ENCODE assay signal across 10 mouse cellular contexts in the genomic region with DNA sequence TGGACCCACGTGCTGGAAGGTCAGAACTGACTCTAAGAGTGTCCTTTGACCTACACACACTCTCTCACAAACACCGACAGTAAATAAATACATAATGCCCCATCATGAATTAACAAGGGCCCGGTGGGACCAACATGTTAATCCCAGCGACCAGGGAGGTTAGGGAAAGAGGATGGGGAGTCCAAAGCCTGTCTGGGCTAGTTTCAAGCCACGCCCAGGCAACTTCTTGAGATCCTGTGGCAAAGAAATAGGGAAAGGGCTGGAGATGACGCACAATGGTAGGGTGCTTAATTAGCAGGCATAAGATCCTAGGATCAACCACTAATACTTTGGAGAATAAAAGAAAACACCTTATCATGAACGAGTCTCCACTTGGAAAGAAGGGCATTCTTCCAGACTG. TPM values are rescaled to one million over a fixed set of nuclear protein-coding genes. Genes with fewer than 3 reads are reported as not detected.
DNase-seq lines count a peak whose midpoint lies in the region; ATAC-seq and TF ChIP-seq lines count a peak whose summit lies in the region.
"Had no signal": no experiment of that assay in that cellular context is flagged by ENCODE, and none has a peak within 500 bp of the region (broad histone marks: within the 10 kb centered on the region; RNA-seq: fewer than 3 reads in every experiment).

No protein-coding gene starts in this region.

- peak overlapping the region; percentile 45 for H3K4me2 ChIP-seq in kidney, embryonic 15.5 days
- H3K4me2 ChIP-seq in embryonic facial prominence, embryonic 12.5 days (replicated peaks), result peak overlapping the region; percentile 42
- H3K4me2 ChIP-seq in limb, embryonic 11.5 days (ENCODE audit: low read depth, severe bottlenecking), result peak overlapping the region; percentile 30; the same call in 1 of the 2 replicates
- H3K4me2 ChIP-seq in neural tube, embryonic 13.5 days, result peak overlapping the region; percentile 41

- no peak overlapping the region for H3K27ac ChIP-seq in kidney, embryonic 15.5 days
- H3K27ac ChIP-seq in kidney, adult 2 months (ENCODE audit: insufficient read depth, low read depth, low read length), result no peak overlapping the region
- no peak overlapping the region for H3K27ac ChIP-seq in embryonic facial prominence, embryonic 12.5 days
- H3K27ac ChIP-seq in limb, embryonic 11.5 days (replicated peaks; ENCODE audit: low read depth, low read length), result no peak overlapping the region
- no peak overlapping the region for H3K27ac ChIP-seq in neural tube, embryonic 13.5 days (replicated peaks)

- TF ChIP-seq CTCF in kidney, adult 2 months (conservative IDR thresholded peaks at IDR 0.05; ENCODE audit: insufficient read depth, insufficient read length, low read depth, low read length), result no peak

- peaks cover 13% of the 10 kb centered on the region for H3K4me1 ChIP-seq in kidney, embryonic 15.5 days
- H3K4me1 ChIP-seq in kidney, adult 2 months (ENCODE audit: control insufficient read depth, insufficient read depth, low read length), result no peaks in the 10 kb centered on the region; the same call in 1 of the 2 replicates
- H3K4me1 ChIP-seq in embryonic facial prominence, embryonic 12.5 days, result peaks cover 7% of the 10 kb centered on the region
- peaks cover 3% of the 10 kb centered on the region; the same call in 1 of the 2 replicates for H3K4me1 ChIP-seq in limb, embryonic 11.5 days (ENCODE audit: control insufficient read depth, insufficient read depth, low read length)
- H3K4me1 ChIP-seq in neural tube, embryonic 13.5 days (replicated peaks), result peaks cover 15% of the 10 kb centered on the region

- H3K4me3 ChIP-seq in kidney, embryonic 15.5 days (replicated peaks), result peak overlapping the region; percentile 21
- H3K4me3 ChIP-seq in kidney, adult 2 months (ENCODE audit: insufficient read depth, low read depth, low read length), result no peak overlapping the region
- H3K4me3 ChIP-seq in embryonic facial prominence, embryonic 12.5 days, result 0 out of 2 replicates have a peak overlapping the region, but pooled peaks have one; percentile 9
- H3K4me3 ChIP-seq in limb, embryonic 11.5 days (ENCODE audit: low read depth, low read length), result no peak overlapping the region; the same call in 1 of the 2 replicates
- peak overlapping the region; percentile 12; the same call in 1 of the 2 replicates for H3K4me3 ChIP-seq in neural tube, embryonic 13.5 days

- no peak for ATAC-seq in kidney, embryonic 15.5 days (replicated peaks; ENCODE audit: low FRiP score)
- ATAC-seq in embryonic facial prominence, embryonic 12.5 days (ENCODE audit: insufficient number of reproducible peaks, insufficient read depth, low FRiP score, low TSS enrichment), result no peak
- ATAC-seq in limb, embryonic 11.5 days (ENCODE audit: insufficient number of reproducible peaks, low FRiP score, low TSS enrichment, low read depth), result no peak
- ATAC-seq in neural tube, embryonic 13.5 days (ENCODE audit: low read depth), result no peak

- 80% methylated on average over 7 of the region's 7 CpGs for WGBS in kidney, embryonic 15.5 days
- WGBS in kidney, adult 2 months, result 60% methylated on average over 7 of the region's 7 CpGs
- WGBS in embryonic facial prominence, embryonic 12.5 days, result 75% methylated on average over 7 of the region's 7 CpGs
- WGBS in limb, embryonic 11.5 days, result 80% methylated on average over 7 of the region's 7 CpGs
- WGBS in neural tube, embryonic 13.5 days, result 83% methylated on average over 7 of the region's 7 CpGs

- H3K9ac ChIP-seq in kidney, embryonic 15.5 days, result 0 out of 2 replicates have a peak overlapping the region, but pooled peaks have one; percentile 26
- no peak overlapping the region for H3K9ac ChIP-seq in embryonic facial prominence, embryonic 12.5 days
- no peak overlapping the region for H3K9ac ChIP-seq in limb, embryonic 11.5 days (ENCODE audit: low read length)
- H3K9ac ChIP-seq in neural tube, embryonic 13.5 days, result peak overlapping the region; percentile 0

- TF ChIP-seq POLR2A in kidney, adult 2 months (IDR thresholded peaks at IDR 0.05; ENCODE audit: low read depth, low read length), result no peak

- H3K36me3 ChIP-seq in kidney, embryonic 15.5 days, result peaks cover 44% of the 10 kb centered on the region
- H3K36me3 ChIP-seq in kidney, adult 2 months (ENCODE audit: control insufficient read depth, insufficient read depth, low read length), result no peaks in the 10 kb centered on the region
- H3K36me3 ChIP-seq in embryonic facial prominence, embryonic 12.5 days, result peaks cover 36% of the 10 kb centered on the region
- peaks cover 16% of the 10 kb centered on the region for H3K36me3 ChIP-seq in limb, embryonic 11.5 days (ENCODE audit: control insufficient read depth, insufficient read depth, low read length)
- H3K36me3 ChIP-seq in neural tube, embryonic 13.5 days, result peaks cover 41% of the 10 kb centered on the region

- no peaks in the 10 kb centered on the region for H3K9me3 ChIP-seq in kidney, embryonic 15.5 days (replicated peaks)
- no peaks in the 10 kb centered on the region for H3K9me3 ChIP-seq in embryonic facial prominence, embryonic 12.5 days
- no peaks in the 10 kb centered on the region for H3K9me3 ChIP-seq in limb, embryonic 11.5 days (ENCODE audit: control insufficient read depth, low read length)
- no peaks in the 10 kb centered on the region for H3K9me3 ChIP-seq in neural tube, embryonic 13.5 days

- DNase-seq in kidney, adult 2 months, result no peak
- DNase-seq in limb, embryonic 11.5 days (ENCODE audit: low spot score), result no peak
- no peak for DNase-seq in cerebellum, postnatal 4 days (ENCODE audit: low spot score in 2 of 2)
- no peak for DNase-seq in layer of hippocampus, postnatal 36 days
- no peak for DNase-seq in urinary bladder, postnatal 10 days (ENCODE audit: low spot score)
- DNase-seq: cerebellum, postnatal 25 days had no signal

- H3K27me3 ChIP-seq in kidney, embryonic 15.5 days, result no peaks in the 10 kb centered on the region
- no peaks in the 10 kb centered on the region for H3K27me3 ChIP-seq in kidney, adult 2 months (replicated peaks; ENCODE audit: control insufficient read depth, insufficient read depth, low read length)
- H3K27me3 ChIP-seq in embryonic facial prominence, embryonic 12.5 days, result no peaks in the 10 kb centered on the region
- no peaks in the 10 kb centered on the region for H3K27me3 ChIP-seq in limb, embryonic 11.5 days (ENCODE audit: control insufficient read depth, insufficient read depth, low read length)
- no peaks in the 10 kb centered on the region for H3K27me3 ChIP-seq in neural tube, embryonic 13.5 days

RNA-seq across cellular contexts. Expression of a gene that starts 2.5 kb away (rescaled TPM):
- 42.0 and 47.0 TPM in 2 replicates for polyA plus RNA-seq in kidney, embryonic 15.5 days (2015; fragmentation: Nextera tagmentation; extraction: Ambion mirVana)
- polyA plus RNA-seq in kidney, adult 2 months (2012; rRNA removed), result 6.7 and 7.3 TPM in 2 replicates
- polyA plus RNA-seq in embryonic facial prominence, embryonic 12.5 days (2016; fragmentation: Nextera tagmentation; extraction: Ambion mirVana), result 59.8 and 60.6 TPM in 2 replicates
- polyA plus RNA-seq in limb, embryonic 11.5 days (2014; fragmentation: Nextera tagmentation; extraction: Ambion mirVana), result 48.8 and 55.2 TPM in 2 replicates
- 52.7 and 63.8 TPM in 2 replicates for polyA plus RNA-seq in neural tube, embryonic 13.5 days (2015; fragmentation: Nextera tagmentation; extraction: Ambion mirVana)
- 10 to 100 TPM; 14.2 to 15.2 TPM for total RNA-seq in layer of hippocampus, postnatal 36 days (2021)

RNA-seq across cellular contexts. Expression of a gene that starts 4.3 kb away (rescaled TPM):
- 66.9 and 67.5 TPM in 2 replicates for polyA plus RNA-seq in kidney, embryonic 15.5 days (2015; fragmentation: Nextera tagmentation; extraction: Ambion mirVana)
- 41.5 and 45.3 TPM in 2 replicates for polyA plus RNA-seq in kidney, adult 2 months (2012; rRNA removed)
- 84.6 and 86.8 TPM in 2 replicates for polyA plus RNA-seq in embryonic facial prominence, embryonic 12.5 days (2016; fragmentation: Nextera tagmentation; extraction: Ambion mirVana)
- polyA plus RNA-seq in limb, embryonic 11.5 days (2014; fragmentation: Nextera tagmentation; extraction: Ambion mirVana), result 73.4 and 77.6 TPM in 2 replicates
- 61.4 and 64.1 TPM in 2 replicates for polyA plus RNA-seq in neural tube, embryonic 13.5 days (2015; fragmentation: Nextera tagmentation; extraction: Ambion mirVana)
- total RNA-seq in layer of hippocampus, postnatal 36 days (2021), result 10 to 100 TPM; 42.2 to 42.3 TPM

RNA-seq across cellular contexts. Expression of a gene that starts 9.8 kb away (rescaled TPM):
- 283 and 294 TPM in 2 replicates for polyA plus RNA-seq in kidney, embryonic 15.5 days (2015; fragmentation: Nextera tagmentation; extraction: Ambion mirVana)
- 34.5 and 61.6 TPM in 2 replicates for polyA plus RNA-seq in kidney, adult 2 months (2012; rRNA removed)
- polyA plus RNA-seq in embryonic facial prominence, embryonic 12.5 days (2016; fragmentation: Nextera tagmentation; extraction: Ambion mirVana), result 228 and 268 TPM in 2 replicates
- 327 and 371 TPM in 2 replicates for polyA plus RNA-seq in limb, embryonic 11.5 days (2014; fragmentation: Nextera tagmentation; extraction: Ambion mirVana)
- polyA plus RNA-seq in neural tube, embryonic 13.5 days (2015; fragmentation: Nextera tagmentation; extraction: Ambion mirVana), result 198 and 201 TPM in 2 replicates
- 10 to 100 TPM; 27.6 to 36.3 TPM for total RNA-seq in layer of hippocampus, postnatal 36 days (2021)

RNA-seq across cellular contexts. Expression of a gene that starts 23.1 kb away (rescaled TPM):
- 0.13 and 0.14 TPM in 2 replicates for polyA plus RNA-seq in kidney, embryonic 15.5 days (2015; fragmentation: Nextera tagmentation; extraction: Ambion mirVana)
- 0.05 TPM in 1 of 2 replicates, not detected in the other for polyA plus RNA-seq in kidney, adult 2 months (2012; rRNA removed)
- polyA plus RNA-seq in embryonic facial prominence, embryonic 12.5 days (2016; fragmentation: Nextera tagmentation; extraction: Ambion mirVana), result 0.43 TPM in 1 of 2 replicates, not detected in the other
- polyA plus RNA-seq in limb, embryonic 11.5 days (2014; fragmentation: Nextera tagmentation; extraction: Ambion mirVana), result 0.14 and 0.15 TPM in 2 replicates
- 0.46 and 0.54 TPM in 2 replicates for polyA plus RNA-seq in neural tube, embryonic 13.5 days (2015; fragmentation: Nextera tagmentation; extraction: Ambion mirVana)
- total RNA-seq in layer of hippocampus, postnatal 36 days (2021), result under 1 TPM in 1 of 2 experiments, not detected in 1; 0.22 TPM
- polyA plus RNA-seq: macrophage had no signal

RNA-seq across cellular contexts. Expression of a gene that starts 23.5 kb away (rescaled TPM):
- polyA plus RNA-seq in kidney, embryonic 15.5 days (2015; fragmentation: Nextera tagmentation; extraction: Ambion mirVana), result 12.2 and 13.8 TPM in 2 replicates
- polyA plus RNA-seq in kidney, adult 2 months (2012; rRNA removed), result 22.1 and 24.8 TPM in 2 replicates
- polyA plus RNA-seq in embryonic facial prominence, embryonic 12.5 days (2016; fragmentation: Nextera tagmentation; extraction: Ambion mirVana), result 14.9 and 16.0 TPM in 2 replicates
- 17.0 and 17.3 TPM in 2 replicates for polyA plus RNA-seq in limb, embryonic 11.5 days (2014; fragmentation: Nextera tagmentation; extraction: Ambion mirVana)
- 11.6 and 13.0 TPM in 2 replicates for polyA plus RNA-seq in neural tube, embryonic 13.5 days (2015; fragmentation: Nextera tagmentation; extraction: Ambion mirVana)
- total RNA-seq in layer of hippocampus, postnatal 36 days (2021), result 10 to 100 TPM; 24.4 to 27.6 TPM

Comparison
In these comparisons a context has a peak if more than half of its experiments do, and no peak if none do; other contexts are left out.
1. H3K4me3 ChIP-seq: peak in kidney, embryonic 15.5 days (single experiment), embryonic facial prominence, embryonic 12.5 days (single experiment) and neural tube, embryonic 13.5 days (single experiment); none in kidney, adult 2 months (single experiment) and limb, embryonic 11.5 days (single experiment).
2. H3K9ac ChIP-seq: peak in kidney, embryonic 15.5 days (single experiment) and neural tube, embryonic 13.5 days (single experiment); none in embryonic facial prominence, embryonic 12.5 days (single experiment) and limb, embryonic 11.5 days (single experiment).
3. Peak in every context shown above with its lines, with median percentiles within 50 percentile points of each other: H3K4me2 ChIP-seq.